Comparison of ENCODE assay signal across 8 mouse cellular contexts in genomic region chr3:55226501-55227213, GRCm38 (mm10). TPM values are rescaled to one million over a fixed set of nuclear protein-coding genes. Genes with fewer than 3 reads are reported as not detected.
DNase-seq lines count a peak whose midpoint lies in the region; ATAC-seq lines count a peak whose summit lies in the region.

No protein-coding gene starts in this region.

- no peak overlapping the region for H3K4me2 ChIP-seq in liver, embryonic 11.5 days
- no peak overlapping the region for H3K4me2 ChIP-seq in embryonic facial prominence, embryonic 11.5 days (ENCODE audit: low read depth, low read length)
- peak overlapping the region; percentile 52 for H3K4me2 ChIP-seq in hindbrain, embryonic 16.5 days (ENCODE audit: low read length)
- peak overlapping the region; percentile 51 for H3K4me2 ChIP-seq in midbrain, embryonic 14.5 days (ENCODE audit: low read length)

- H3K4me1 ChIP-seq in liver, embryonic 11.5 days (replicated peaks; ENCODE audit: control insufficient read depth, insufficient read depth, low read length), result no peaks in the 10 kb centered on the region
- no peaks in the 10 kb centered on the region for H3K4me1 ChIP-seq in embryonic facial prominence, embryonic 11.5 days (ENCODE audit: control insufficient read depth, insufficient read depth, low read length)
- peaks cover 2% of the 10 kb centered on the region; the same call in 1 of the 2 replicates for H3K4me1 ChIP-seq in hindbrain, embryonic 16.5 days (ENCODE audit: control insufficient read depth, insufficient read depth, low read depth, low read length)
- peaks cover 14% of the 10 kb centered on the region for H3K4me1 ChIP-seq in midbrain, embryonic 14.5 days (ENCODE audit: control insufficient read depth, insufficient read depth, low read length)

- peak; percentile 19 for DNase-seq in liver
- DNase-seq in liver, embryonic 11.5 days (ENCODE audit: low spot score), result no peak
- DNase-seq in embryonic facial prominence, embryonic 11.5 days (ENCODE audit: low spot score), result peak; percentile 45
- peak; percentile 76 for DNase-seq in midbrain, embryonic 14.5 days
- DNase-seq in B cell, adult 2 months, result no peak
- no peak for DNase-seq in thymus, postnatal 36 days
- DNase-seq in cerebellum, adult 9-10 months, result no peak

- 33% methylated on average over 18 of the region's 18 CpGs for WGBS in liver, embryonic 11.5 days
- WGBS in embryonic facial prominence, embryonic 11.5 days, result 21% methylated on average over 18 of the region's 18 CpGs
- WGBS in hindbrain, embryonic 16.5 days, result 24% methylated on average over 18 of the region's 18 CpGs
- WGBS in midbrain, embryonic 14.5 days, result 11% methylated on average over 18 of the region's 18 CpGs

- no peaks in the 10 kb centered on the region for H3K9me3 ChIP-seq in liver, embryonic 11.5 days (ENCODE audit: control insufficient read depth, low read length)
- H3K9me3 ChIP-seq in embryonic facial prominence, embryonic 11.5 days (replicated peaks; ENCODE audit: control insufficient read depth, low read length), result no peaks in the 10 kb centered on the region
- H3K9me3 ChIP-seq in hindbrain, embryonic 16.5 days (ENCODE audit: control insufficient read depth, low read length), result no peaks in the 10 kb centered on the region
- H3K9me3 ChIP-seq in midbrain, embryonic 14.5 days (ENCODE audit: control insufficient read depth, low read length), result 0 out of 2 replicates have a peak, but pooled peaks cover 3% of the 10 kb centered on the region

- no peak overlapping the region for H3K27ac ChIP-seq in liver, embryonic 11.5 days (ENCODE audit: low read depth, low read length)
- no peak overlapping the region for H3K27ac ChIP-seq in embryonic facial prominence, embryonic 11.5 days (replicated peaks; ENCODE audit: low read depth, low read length)
- no peak overlapping the region for H3K27ac ChIP-seq in hindbrain, embryonic 16.5 days (ENCODE audit: low read depth, low read length)
- H3K27ac ChIP-seq in midbrain, embryonic 14.5 days (replicated peaks; ENCODE audit: low read depth, low read length), result peak overlapping the region; percentile 41; the same call in 1 of the 2 replicates

- H3K36me3 ChIP-seq in liver, embryonic 11.5 days (ENCODE audit: control insufficient read depth, insufficient read depth, low read length), result no peaks in the 10 kb centered on the region
- no peaks in the 10 kb centered on the region for H3K36me3 ChIP-seq in embryonic facial prominence, embryonic 11.5 days (replicated peaks; ENCODE audit: control insufficient read depth, insufficient read depth, low read depth, low read length)
- H3K36me3 ChIP-seq in hindbrain, embryonic 16.5 days (ENCODE audit: control insufficient read depth, insufficient read depth, low read length), result no peaks in the 10 kb centered on the region
- no peaks in the 10 kb centered on the region for H3K36me3 ChIP-seq in midbrain, embryonic 14.5 days (ENCODE audit: control insufficient read depth, insufficient read depth, low read length)

- no peak for ATAC-seq in liver, embryonic 11.5 days (replicated peaks; ENCODE audit: low FRiP score)
- peak; percentile 88 for ATAC-seq in embryonic facial prominence, embryonic 11.5 days (replicated peaks; ENCODE audit: insufficient number of reproducible peaks, low FRiP score, low TSS enrichment, low read depth)
- ATAC-seq in hindbrain, embryonic 16.5 days, result peak; percentile 70; the same call in 1 of the 2 replicates
- peak; percentile 71 for ATAC-seq in midbrain, embryonic 14.5 days (ENCODE audit: low FRiP score, low TSS enrichment)

- no peak overlapping the region for H3K9ac ChIP-seq in liver, embryonic 11.5 days (ENCODE audit: low read depth, low read length)
- H3K9ac ChIP-seq in embryonic facial prominence, embryonic 11.5 days (replicated peaks; ENCODE audit: low read length), result no peak overlapping the region
- 0 out of 2 replicates have a peak overlapping the region, but pooled peaks have one; percentile 8 for H3K9ac ChIP-seq in hindbrain, embryonic 16.5 days (ENCODE audit: low read depth, low read length)
- H3K9ac ChIP-seq in midbrain, embryonic 14.5 days (replicated peaks; ENCODE audit: low read length), result no peak overlapping the region

- no peaks in the 10 kb centered on the region for H3K27me3 ChIP-seq in liver, embryonic 11.5 days (replicated peaks; ENCODE audit: control insufficient read depth, insufficient read depth, low read length)
- no peaks in the 10 kb centered on the region for H3K27me3 ChIP-seq in embryonic facial prominence, embryonic 11.5 days (ENCODE audit: control insufficient read depth, insufficient read depth, low read length)
- H3K27me3 ChIP-seq in hindbrain, embryonic 16.5 days (replicated peaks; ENCODE audit: control insufficient read depth, insufficient read depth, low read length), result no peaks in the 10 kb centered on the region
- H3K27me3 ChIP-seq in midbrain, embryonic 14.5 days (ENCODE audit: control insufficient read depth, insufficient read depth, low read length), result no peaks in the 10 kb centered on the region

- H3K4me3 ChIP-seq in liver, embryonic 11.5 days (ENCODE audit: low read depth, low read length), result no peak overlapping the region
- H3K4me3 ChIP-seq in embryonic facial prominence, embryonic 11.5 days (ENCODE audit: low read depth, low read length), result no peak overlapping the region
- peak overlapping the region; percentile 21 for H3K4me3 ChIP-seq in hindbrain, embryonic 16.5 days (ENCODE audit: low read length)
- no peak overlapping the region; the same call in 1 of the 2 replicates for H3K4me3 ChIP-seq in midbrain, embryonic 14.5 days (replicated peaks; ENCODE audit: low read depth, low read length)

RNA-seq across cellular contexts. Expression of gene Dclk1, which starts 15.5 kb away (rescaled TPM):
- 2.7 and 3.3 TPM in 2 replicates for polyA plus RNA-seq in liver, embryonic 11.5 days (2014; fragmentation: Nextera tagmentation; extraction: Ambion mirVana)
- polyA plus RNA-seq in embryonic facial prominence, embryonic 11.5 days (2014; fragmentation: Nextera tagmentation; extraction: Ambion mirVana), result 32.9 and 37.8 TPM in 2 replicates
- polyA plus RNA-seq in hindbrain, embryonic 16.5 days (2015; fragmentation: Nextera tagmentation; extraction: Ambion mirVana), result 234 and 262 TPM in 2 replicates
- polyA plus RNA-seq in midbrain, embryonic 14.5 days (2014; fragmentation: Nextera tagmentation; extraction: Ambion mirVana), result 278 and 323 TPM in 2 replicates

RNA-seq across cellular contexts. Expression of gene Sohlh2, which starts 44.8 kb away (rescaled TPM):
- not detected in 2 replicates for polyA plus RNA-seq in liver, embryonic 11.5 days (2014; fragmentation: Nextera tagmentation; extraction: Ambion mirVana)
- not detected in 2 replicates for polyA plus RNA-seq in embryonic facial prominence, embryonic 11.5 days (2014; fragmentation: Nextera tagmentation; extraction: Ambion mirVana)
- 0.06 TPM in 1 of 2 replicates, not detected in the other for polyA plus RNA-seq in hindbrain, embryonic 16.5 days (2015; fragmentation: Nextera tagmentation; extraction: Ambion mirVana)
- polyA plus RNA-seq in midbrain, embryonic 14.5 days (2014; fragmentation: Nextera tagmentation; extraction: Ambion mirVana), result not detected in 2 replicates

Comparison
In these comparisons a context has a peak if more than half of its experiments do, and no peak if none do; other contexts are left out.
1. DNase-seq: peak in liver (single experiment), embryonic facial prominence, embryonic 11.5 days (single experiment) and midbrain, embryonic 14.5 days (single experiment); none in liver, embryonic 11.5 days (single experiment), B cell, adult 2 months (0 of 2), thymus, postnatal 36 days (0 of 2) and cerebellum, adult 9-10 months (single experiment).
2. H3K4me2 ChIP-seq: peak in hindbrain, embryonic 16.5 days (single experiment) and midbrain, embryonic 14.5 days (single experiment); none in liver, embryonic 11.5 days (single experiment) and embryonic facial prominence, embryonic 11.5 days (single experiment).